Mouse (Mus musculus) forebrain, embryonic 16.5 days (tissue): ENCODE measurements at regions not wholly inside any gene's neighbourhood (a gene's known extent, or its start where the extent isn't known, plus 50 kb on each side); places are given as distances from the start of the nearest gene placed in this dataset.

Source experiments
- ATAC-seq: fragments of 200-750 bp; cut with Nextera tagmentation; 2 replicates; pipeline ENCODE4 v1.8.0; 2017; ENCODE audit warnings: mild to moderate bottlenecking, moderate library complexity
- H3K27ac ChIP-seq: fragments of 300-500 bp; sonication (generic); 2 replicates; pipeline ENCODE4 v1.5.1; 2014; ENCODE audit warnings: low read length, control low read depth
- H3K27me3 ChIP-seq: fragments of 300-500 bp; sonication (generic); replicated peaks from 2 replicates; pipeline ENCODE4 v1.6.1; 2014; ENCODE audit warnings: low read length; ENCODE audit not compliant: control insufficient read depth, insufficient read depth
- H3K36me3 ChIP-seq: fragments of 300-500 bp; sonication (generic); 2 replicates; pipeline ENCODE4 v1.6.1; 2014; ENCODE audit not compliant: control insufficient read depth, insufficient read depth
- H3K4me1 ChIP-seq: fragments of 300-500 bp; sonication (generic); replicated peaks from 2 replicates; pipeline ENCODE4 v1.6.1; 2014; ENCODE audit warnings: low read length; ENCODE audit not compliant: control insufficient read depth, insufficient read depth
- H3K4me2 ChIP-seq: fragments of 300-500 bp; sonication (generic); 2 replicates; pipeline ENCODE4 v1.6.1; 2014; ENCODE audit warnings: mild to moderate bottlenecking, low read length, control low read depth
- H3K4me3 ChIP-seq: fragments of 300-500 bp; sonication (generic); replicated peaks from 2 replicates; pipeline ENCODE4 v1.5.1; 2014; ENCODE audit warnings: mild to moderate bottlenecking, low read length, control low read depth
- H3K9ac ChIP-seq: fragments of 300-500 bp; sonication (generic); replicated peaks from 2 replicates; pipeline ENCODE4 v1.6.1; 2014; ENCODE audit warnings: low read depth, low read length, control low read depth
- H3K9me3 ChIP-seq: fragments of 300-500 bp; sonication (generic); 2 replicates; pipeline ENCODE4 v1.6.1; 2016; ENCODE audit warnings: low read length; ENCODE audit not compliant: control insufficient read depth
- WGBS: fragments of 180-500 bp; shearing (Covaris S2); extraction: QIAGEN DNeasy Blood & Tissue Kit; methylation state at CpG from one replicate; pipeline ENCODE4 v1.1.7; 2014; 5-methylcytosine and 5-hydroxymethylcytosine counted together

GRCm38 (mm10) chr12:78118131-78118530 lies 75.9 kb upstream of the Gm6657 start:
- no peak for ATAC-seq
- H3K4me3 ChIP-seq, result no peak overlapping the region
- WGBS, result 76% methylated on average over 1 of the region's 1 CpGs
- H3K4me2 ChIP-seq, result no peak overlapping the region
- no peaks in the 10 kb centered on the region for H3K9me3 ChIP-seq
- H3K27ac ChIP-seq, result no peak overlapping the region
- H3K36me3 ChIP-seq, result no peaks in the 10 kb centered on the region
- H3K27me3 ChIP-seq, result no peaks in the 10 kb centered on the region
- no peaks in the 10 kb centered on the region for H3K4me1 ChIP-seq
- no peak overlapping the region for H3K9ac ChIP-seq

GRCm38 (mm10) chr12:78119246-78119645 lies 74.8 kb upstream of the Gm6657 start:
- WGBS, result 72% methylated on average over 2 of the region's 2 CpGs
- no peak overlapping the region for H3K9ac ChIP-seq
- no peaks in the 10 kb centered on the region for H3K27me3 ChIP-seq
- H3K4me2 ChIP-seq, result no peak overlapping the region
- no peaks in the 10 kb centered on the region for H3K36me3 ChIP-seq
- H3K4me3 ChIP-seq, result no peak overlapping the region
- no peak for ATAC-seq
- H3K9me3 ChIP-seq, result no peaks in the 10 kb centered on the region
- H3K4me1 ChIP-seq, result no peaks in the 10 kb centered on the region
- H3K27ac ChIP-seq, result no peak overlapping the region

- no peak for ATAC-seq
- WGBS, result 65% methylated on average over 5 of the region's 5 CpGs
- H3K4me2 ChIP-seq, result no peak overlapping the region
- no peaks in the 10 kb centered on the region for H3K36me3 ChIP-seq
- no peaks in the 10 kb centered on the region for H3K4me1 ChIP-seq
- no peak overlapping the region for H3K9ac ChIP-seq
- H3K27me3 ChIP-seq, result no peaks in the 10 kb centered on the region
- no peaks in the 10 kb centered on the region for H3K9me3 ChIP-seq
- H3K4me3 ChIP-seq, result no peak overlapping the region
- no peak overlapping the region for H3K27ac ChIP-seq
Observed at GRCm38 (mm10) chr12:78119855-78120254, 74.2 kb upstream of the Gm6657 start.

- H3K36me3 ChIP-seq, result no peaks in the 10 kb centered on the region
- H3K9ac ChIP-seq, result no peak overlapping the region
- H3K4me3 ChIP-seq, result no peak overlapping the region
- 65% methylated on average over 5 of the region's 5 CpGs for WGBS
- ATAC-seq, result no peak
- H3K9me3 ChIP-seq, result no peaks in the 10 kb centered on the region
- H3K4me1 ChIP-seq, result peaks cover 6% of the 10 kb centered on the region
- H3K4me2 ChIP-seq, result no peak overlapping the region
- no peaks in the 10 kb centered on the region for H3K27me3 ChIP-seq
- no peak overlapping the region for H3K27ac ChIP-seq
Observed at GRCm38 (mm10) chr12:78129130-78129845, 64.8 kb upstream of the Gm6657 start.

GRCm38 (mm10) chr12:78132016-78132797 lies 61.8 kb upstream of the Gm6657 start:
- H3K4me1 ChIP-seq, result peaks cover 9% of the 10 kb centered on the region
- no peak overlapping the region for H3K4me2 ChIP-seq
- no peaks in the 10 kb centered on the region for H3K27me3 ChIP-seq
- WGBS, result 78% methylated on average over 8 of the region's 8 CpGs
- H3K27ac ChIP-seq, result no peak overlapping the region
- no peaks in the 10 kb centered on the region for H3K9me3 ChIP-seq
- H3K36me3 ChIP-seq, result no peaks in the 10 kb centered on the region
- no peak overlapping the region for H3K4me3 ChIP-seq
- H3K9ac ChIP-seq, result no peak overlapping the region
- no peak for ATAC-seq

GRCm38 (mm10) chr12:78133341-78133740 lies 60.7 kb upstream of the Gm6657 start:
- ATAC-seq, result no peak
- H3K36me3 ChIP-seq, result no peaks in the 10 kb centered on the region
- H3K4me2 ChIP-seq, result no peak overlapping the region
- no peak overlapping the region for H3K27ac ChIP-seq
- no peak overlapping the region for H3K9ac ChIP-seq
- H3K4me1 ChIP-seq, result peaks cover 9% of the 10 kb centered on the region
- H3K27me3 ChIP-seq, result no peaks in the 10 kb centered on the region
- no peak overlapping the region for H3K4me3 ChIP-seq
- H3K9me3 ChIP-seq, result no peaks in the 10 kb centered on the region
- 66% methylated on average over 9 of the region's 9 CpGs for WGBS

- Histone ChIP-seq H3K4me3 (no peak overlapping the region), H3K27me3 (no peaks in the 10 kb centered on the region), H3K4me1 (peaks cover 9% of the 10 kb centered on the region), H3K9ac (no peak overlapping the region), H3K9me3 (no peaks in the 10 kb centered on the region), H3K36me3 (no peaks in the 10 kb centered on the region), H3K27ac (no peak overlapping the region), H3K4me2 (no peak overlapping the region)
- WGBS, result 38% methylated on average over 4 of the region's 4 CpGs
- no peak for ATAC-seq
Observed at GRCm38 (mm10) chr12:78133984-78134383, 60.1 kb upstream of the Gm6657 start.

GRCm38 (mm10) chr12:78137196-78137595 lies 56.8 kb upstream of the Gm6657 start:
- H3K4me2 ChIP-seq, result no peak overlapping the region
- peaks cover 7% of the 10 kb centered on the region for H3K4me1 ChIP-seq
- H3K27me3 ChIP-seq, result no peaks in the 10 kb centered on the region
- H3K4me3 ChIP-seq, result no peak overlapping the region
- no peaks in the 10 kb centered on the region for H3K9me3 ChIP-seq
- WGBS, result 30% methylated on average over 3 of the region's 3 CpGs
- no peak overlapping the region for H3K27ac ChIP-seq
- H3K9ac ChIP-seq, result no peak overlapping the region
- peak; percentile 77 for ATAC-seq
- no peaks in the 10 kb centered on the region for H3K36me3 ChIP-seq

- Histone ChIP-seq H3K4me2 (no peak overlapping the region), H3K9ac (no peak overlapping the region), H3K36me3 (no peaks in the 10 kb centered on the region), H3K4me1 (peaks cover 4% of the 10 kb centered on the region), H3K27ac (no peak overlapping the region), H3K9me3 (no peaks in the 10 kb centered on the region), H3K27me3 (no peaks in the 10 kb centered on the region), H3K4me3 (no peak overlapping the region)
- peak; percentile 52; the same call in 1 of the 2 replicates for ATAC-seq
- 62% methylated on average over 1 of the region's 1 CpGs for WGBS
Observed at GRCm38 (mm10) chr12:78138467-78138866, 55.6 kb upstream of the Gm6657 start.
